Mouse (Mus musculus): Measurements from ENCODE around the gene Bmp2k.

- no peak for TF ChIP-seq CTCF (IDR thresholded peaks at IDR 0.05)
- TF ChIP-seq EP300 (IDR thresholded peaks at IDR 0.05) = no peak
These were observed 90.3 kb downstream of the Bmp2k start for GRCm38 (mm10) chr5:97087746-97088145.

Measured in lung, postnatal 0 days (tissue).